14 mouse cellular contexts compared by ENCODE assay signal in the genomic region with DNA sequence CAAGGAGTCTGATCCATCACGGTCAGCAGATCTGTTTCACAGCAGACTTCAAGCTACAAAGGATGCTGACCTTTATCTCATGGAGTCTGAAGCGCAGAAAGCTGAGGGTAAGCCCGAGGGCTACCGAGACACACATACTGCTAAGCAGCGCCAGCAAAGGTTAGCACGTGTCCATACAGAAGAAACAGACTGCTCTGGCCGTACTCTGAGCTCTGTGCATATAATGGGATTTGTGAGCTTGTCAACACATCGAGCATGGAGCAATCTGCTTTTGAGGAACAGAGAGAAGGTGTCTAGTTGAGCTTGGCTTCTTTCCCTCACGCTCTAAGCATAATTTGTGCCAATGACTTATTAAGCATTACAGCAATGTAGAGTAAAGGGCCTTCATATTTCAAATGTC. TPM values are rescaled to one million over a fixed set of nuclear protein-coding genes. Genes with fewer than 3 reads are reported as not detected.
"Had no signal": no experiment of that assay in that cellular context is flagged by ENCODE, and none has a peak within 500 bp of the region (broad histone marks: within the 10 kb centered on the region; RNA-seq: fewer than 3 reads in every experiment).

No protein-coding gene starts in this region.

- H3K9ac ChIP-seq: limb, embryonic 15.5 days; liver, embryonic 12.5 days; midbrain, embryonic 12.5 days; neural tube, embryonic 13.5 days had no signal

- H3K27ac ChIP-seq: hindbrain, postnatal 0 days; limb, embryonic 15.5 days; liver, embryonic 12.5 days; midbrain, embryonic 12.5 days; neural tube, embryonic 13.5 days had no signal

- ATAC-seq: hindbrain, postnatal 0 days; liver, embryonic 12.5 days; midbrain, embryonic 16.5 days had no signal

- DNase-seq: kidney, adult 18-20 months; kidney, postnatal 14 days; layer of hippocampus, adult 9-11 months; layer of hippocampus, postnatal 36 days; retina, postnatal 1 day; thymus, adult 18-20 months; thymus, postnatal 14 days had no signal

- H3K36me3 ChIP-seq: limb, embryonic 15.5 days; liver, embryonic 12.5 days; midbrain, embryonic 12.5 days; neural tube, embryonic 13.5 days had no signal

- H3K9me3 ChIP-seq: limb, embryonic 15.5 days; liver, embryonic 12.5 days; midbrain, embryonic 12.5 days; neural tube, embryonic 13.5 days had no signal

- H3K27me3 ChIP-seq: limb, embryonic 15.5 days; liver, embryonic 12.5 days; neural tube, embryonic 13.5 days had no signal

- H3K4me1 ChIP-seq: limb, embryonic 15.5 days; liver, embryonic 12.5 days; midbrain, embryonic 12.5 days; neural tube, embryonic 13.5 days had no signal

- H3K4me3 ChIP-seq: limb, embryonic 15.5 days; liver, embryonic 12.5 days; midbrain, embryonic 12.5 days; neural tube, embryonic 13.5 days had no signal

- H3K4me2 ChIP-seq: limb, embryonic 15.5 days; liver, embryonic 12.5 days; midbrain, embryonic 12.5 days; neural tube, embryonic 13.5 days had no signal

RNA-seq across cellular contexts. Expression of a gene that starts 33.6 kb away (rescaled TPM):
- total RNA-seq: megakaryocyte-erythroid progenitor cell, adult 5-6 weeks had no signal
